Mouse (Mus musculus) midbrain, embryonic 16.5 days (tissue): ENCODE measurements at regions not wholly inside any gene's neighbourhood (a gene's known extent, or its start where the extent isn't known, plus 50 kb on each side); places are given as distances from the start of the nearest gene placed in this dataset.

Experiments used
- ATAC-seq: fragments of 200-750 bp; cut with Nextera tagmentation; 2 replicates; pipeline ENCODE4 v1.8.0; 2017; ENCODE audit warnings: moderate TSS enrichment
- H3K27ac ChIP-seq: fragments of 300-500 bp; sonication (generic); 2 replicates; pipeline ENCODE4 v1.5.1; 2014; ENCODE audit warnings: mild to moderate bottlenecking, low read length, mixed read lengths
- H3K27me3 ChIP-seq: fragments of 300-500 bp; sonication (generic); 2 replicates; pipeline ENCODE4 v1.6.1; 2014; ENCODE audit warnings: low read depth, low read length, mixed read lengths; ENCODE audit not compliant: control insufficient read depth, insufficient read depth
- H3K36me3 ChIP-seq: fragments of 300-500 bp; sonication (generic); 2 replicates; pipeline ENCODE4 v1.6.1; 2014; ENCODE audit warnings: mild to moderate bottlenecking, low read length, moderate library complexity, mixed read lengths; ENCODE audit not compliant: control insufficient read depth, insufficient read depth
- H3K4me1 ChIP-seq: fragments of 300-500 bp; sonication (generic); 2 replicates; pipeline ENCODE4 v1.6.1; 2014; ENCODE audit warnings: mild to moderate bottlenecking, low read length, mixed read lengths; ENCODE audit not compliant: control insufficient read depth, insufficient read depth
- H3K4me2 ChIP-seq: fragments of 300-500 bp; sonication (generic); 2 replicates; pipeline ENCODE4 v1.6.1; 2014; ENCODE audit warnings: mild to moderate bottlenecking, low read length, mixed read lengths
- H3K4me3 ChIP-seq: fragments of 300-500 bp; sonication (generic); 2 replicates; pipeline ENCODE4 v1.5.1; 2014; ENCODE audit warnings: low read depth, mild to moderate bottlenecking, low read length, moderate library complexity, mixed read lengths
- H3K9ac ChIP-seq: fragments of 300-500 bp; sonication (generic); 2 replicates; pipeline ENCODE4 v1.6.1; 2014; ENCODE audit warnings: low read depth, low read length, mixed read lengths
- H3K9me3 ChIP-seq: fragments of 300-500 bp; sonication (generic); replicated peaks from 2 replicates; pipeline ENCODE4 v1.6.1; 2014; ENCODE audit warnings: mild to moderate bottlenecking, low read length, mixed read lengths; ENCODE audit not compliant: control insufficient read depth, poor library complexity, severe bottlenecking
- WGBS: fragments of 180-500 bp; shearing (Covaris S2); extraction: QIAGEN DNeasy Blood & Tissue Kit; methylation state at CpG from one replicate; pipeline ENCODE4 v1.1.7; 2014; 5-methylcytosine and 5-hydroxymethylcytosine counted together

DNA sequence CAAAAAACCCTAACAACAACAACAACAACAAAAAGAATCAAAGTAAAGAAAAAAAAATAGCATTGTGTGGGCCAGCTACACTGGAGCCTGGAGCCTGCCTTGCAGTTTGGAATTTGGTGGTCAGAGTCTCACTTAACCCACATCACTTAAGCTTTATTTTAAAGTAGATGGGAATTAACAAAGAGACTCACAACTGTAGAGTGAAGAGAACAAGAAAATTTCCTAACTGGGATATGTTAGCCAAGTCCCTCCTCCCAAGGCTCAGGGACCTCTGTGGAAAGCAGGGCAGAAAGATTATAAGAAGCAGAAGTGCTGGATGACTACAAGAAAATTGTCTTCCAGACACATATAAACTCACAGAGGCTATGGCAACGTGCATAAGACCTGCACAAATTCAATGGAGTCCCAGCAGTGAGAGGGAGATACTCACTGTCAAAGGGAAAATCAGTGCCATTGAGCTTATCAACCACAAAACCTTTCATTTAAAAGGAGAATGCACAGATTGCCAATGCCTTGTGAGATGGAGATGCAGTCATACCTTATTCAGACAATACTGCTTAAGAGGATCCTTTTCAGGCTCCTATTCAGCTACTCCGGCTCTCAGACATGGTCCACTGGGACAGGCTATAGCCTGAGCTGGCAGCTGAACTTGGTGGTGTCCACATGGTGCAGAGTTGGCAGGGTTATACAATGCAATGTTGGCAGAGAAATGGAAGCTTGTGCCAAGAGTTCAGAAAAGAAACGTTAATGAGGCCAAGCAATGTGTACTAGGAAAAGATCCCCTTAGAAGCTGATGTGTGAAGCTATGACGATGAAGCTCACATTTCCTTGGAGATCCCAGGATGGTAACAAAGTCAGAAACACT is 154.4 kb downstream of the Cxxc4 start:
- no peak overlapping the region for H3K4me2 ChIP-seq
- no peaks in the 10 kb centered on the region for H3K36me3 ChIP-seq
- no peak overlapping the region for H3K4me3 ChIP-seq
- 64% methylated on average over 4 of the region's 4 CpGs for WGBS
- H3K9me3 ChIP-seq, result 0 out of 2 replicates have a peak, but pooled peaks cover 3% of the 10 kb centered on the region
- no peak overlapping the region for H3K27ac ChIP-seq
- no peaks in the 10 kb centered on the region for H3K27me3 ChIP-seq
- no peaks in the 10 kb centered on the region for H3K4me1 ChIP-seq
- no peak overlapping the region for H3K9ac ChIP-seq
- peak; percentile 94 for ATAC-seq

DNA sequence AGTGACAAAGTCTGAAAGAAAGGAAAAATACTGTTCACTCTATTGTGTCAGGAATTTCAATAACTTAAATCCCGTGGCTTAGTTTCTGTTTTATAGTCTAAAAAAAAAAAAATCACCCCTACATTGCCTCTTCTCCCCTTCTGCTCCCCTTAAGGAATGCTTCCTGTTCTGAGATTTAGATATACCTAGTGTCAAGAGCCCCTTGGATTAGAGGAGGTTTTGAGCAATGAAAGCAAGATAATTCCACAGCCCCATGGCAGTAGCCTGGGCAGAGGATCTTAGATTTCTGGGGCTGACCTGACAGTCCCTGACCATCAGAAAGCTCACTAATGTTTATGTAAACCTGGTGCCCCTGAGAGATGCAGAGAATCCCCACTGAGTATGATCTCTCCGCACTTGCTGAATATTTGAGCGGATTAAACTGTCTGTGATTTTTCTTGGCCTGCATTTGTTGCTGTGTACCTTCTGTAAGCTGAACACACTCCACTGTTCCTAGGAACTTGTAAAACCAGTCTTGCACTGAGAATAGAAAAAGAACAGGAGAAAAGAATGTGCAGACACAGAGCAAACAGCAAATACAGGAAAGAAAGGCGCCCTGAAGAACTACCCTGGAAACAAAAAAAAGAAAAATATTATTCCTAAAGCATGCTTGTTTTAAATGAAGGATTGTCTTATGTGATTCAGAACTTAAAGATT is 164.3 kb downstream of the Cxxc4 start:
- no peak overlapping the region for H3K9ac ChIP-seq

GRCm38 (mm10) chr3:134415606-134416328 is 179.5 kb downstream of the Cxxc4 start:
- 64% methylated on average over 17 of the region's 17 CpGs for WGBS

More for the DNA sequence above, 164.3 kb downstream of the Cxxc4 start:
- no peak overlapping the region for H3K4me3 ChIP-seq
- H3K4me1 ChIP-seq, result no peaks in the 10 kb centered on the region
- no peak overlapping the region for H3K4me2 ChIP-seq
- no peaks in the 10 kb centered on the region for H3K27me3 ChIP-seq
- no peak for ATAC-seq
- no peak overlapping the region for H3K27ac ChIP-seq
- no peaks in the 10 kb centered on the region for H3K9me3 ChIP-seq
- 27% methylated on average over 4 of the region's 4 CpGs for WGBS
- H3K36me3 ChIP-seq, result no peaks in the 10 kb centered on the region

GRCm38 (mm10) chr3:134427633-134428032 is 191.3 kb downstream of the Cxxc4 start:
- H3K4me2 ChIP-seq, result no peak overlapping the region
- H3K27me3 ChIP-seq, result no peaks in the 10 kb centered on the region
- H3K4me1 ChIP-seq, result no peaks in the 10 kb centered on the region
- 83% methylated on average over 3 of the region's 3 CpGs for WGBS
- H3K36me3 ChIP-seq, result no peaks in the 10 kb centered on the region
- H3K9ac ChIP-seq, result no peak overlapping the region
- no peak overlapping the region for H3K27ac ChIP-seq
- no peak overlapping the region for H3K4me3 ChIP-seq
- H3K9me3 ChIP-seq, result no peaks in the 10 kb centered on the region
- no peak for ATAC-seq

More at GRCm38 (mm10) chr3:134415606-134416328, 179.5 kb downstream of the Cxxc4 start:
- H3K4me1 ChIP-seq, result no peaks in the 10 kb centered on the region; the same call in 1 of the 2 replicates
- H3K27me3 ChIP-seq, result no peaks in the 10 kb centered on the region
- ATAC-seq, result 0 out of 2 replicates have a peak, but pooled peaks have one; percentile 39
- H3K4me3 ChIP-seq, result no peak overlapping the region
- no peak overlapping the region for H3K27ac ChIP-seq
- H3K9ac ChIP-seq, result no peak overlapping the region
- no peaks in the 10 kb centered on the region for H3K36me3 ChIP-seq
- H3K4me2 ChIP-seq, result no peak overlapping the region
- H3K9me3 ChIP-seq, result no peaks in the 10 kb centered on the region

DNA sequence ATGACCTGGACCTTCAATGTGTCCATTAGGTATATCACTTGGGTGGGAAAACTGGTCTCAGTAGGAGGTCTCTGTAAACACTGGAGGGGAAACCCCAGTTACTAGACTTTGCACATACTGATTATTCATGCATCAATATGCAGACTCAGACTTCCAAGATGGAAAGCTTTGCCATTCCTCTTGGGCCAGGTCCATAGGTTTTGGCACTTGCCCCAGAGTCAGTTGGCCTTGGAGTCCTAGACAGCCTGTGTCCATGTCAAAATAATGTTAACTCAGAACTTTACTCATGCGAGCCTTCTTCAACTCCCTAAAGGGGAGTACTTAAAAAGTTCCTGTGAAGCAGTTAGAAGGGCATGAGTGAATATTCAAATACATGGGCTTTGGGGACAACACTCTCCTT is 230.3 kb downstream of the Cxxc4 start:
- WGBS, result 87% methylated on average over 1 of the region's 1 CpGs
- Histone ChIP-seq H3K4me1 (no peaks in the 10 kb centered on the region), H3K27ac (no peak overlapping the region), H3K4me2 (no peak overlapping the region), H3K9me3 (no peaks in the 10 kb centered on the region), H3K36me3 (no peaks in the 10 kb centered on the region), H3K9ac (no peak overlapping the region), H3K4me3 (no peak overlapping the region), H3K27me3 (no peaks in the 10 kb centered on the region)
- no peak for ATAC-seq

DNA sequence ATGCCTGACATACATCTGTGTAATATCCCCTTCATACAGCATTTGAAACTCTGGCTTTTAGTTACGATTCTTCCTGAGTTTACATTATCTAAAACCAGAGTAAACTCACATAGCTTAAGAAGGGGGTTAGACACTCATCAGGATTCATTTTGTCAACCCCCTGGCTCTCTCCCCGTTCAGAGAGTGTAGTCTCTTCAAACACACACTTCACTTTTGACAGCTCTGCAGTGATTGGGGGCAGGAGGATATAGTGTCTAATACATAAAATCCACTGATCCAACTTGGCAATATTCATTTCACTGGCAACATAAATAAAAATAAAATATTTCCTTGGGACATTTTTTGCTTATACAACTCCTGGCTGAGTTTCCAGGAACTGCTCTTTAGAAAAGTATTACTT is 251.0 kb downstream of the Cxxc4 start:
- no peaks in the 10 kb centered on the region for H3K27me3 ChIP-seq
- no peaks in the 10 kb centered on the region for H3K9me3 ChIP-seq
- no peak overlapping the region for H3K4me2 ChIP-seq
- H3K4me3 ChIP-seq, result no peak overlapping the region
- WGBS, result 57% methylated on average over 2 of the region's 2 CpGs
- H3K9ac ChIP-seq, result no peak overlapping the region
- H3K27ac ChIP-seq, result no peak overlapping the region
- no peaks in the 10 kb centered on the region for H3K4me1 ChIP-seq
- no peak for ATAC-seq
- H3K36me3 ChIP-seq, result no peaks in the 10 kb centered on the region

DNA sequence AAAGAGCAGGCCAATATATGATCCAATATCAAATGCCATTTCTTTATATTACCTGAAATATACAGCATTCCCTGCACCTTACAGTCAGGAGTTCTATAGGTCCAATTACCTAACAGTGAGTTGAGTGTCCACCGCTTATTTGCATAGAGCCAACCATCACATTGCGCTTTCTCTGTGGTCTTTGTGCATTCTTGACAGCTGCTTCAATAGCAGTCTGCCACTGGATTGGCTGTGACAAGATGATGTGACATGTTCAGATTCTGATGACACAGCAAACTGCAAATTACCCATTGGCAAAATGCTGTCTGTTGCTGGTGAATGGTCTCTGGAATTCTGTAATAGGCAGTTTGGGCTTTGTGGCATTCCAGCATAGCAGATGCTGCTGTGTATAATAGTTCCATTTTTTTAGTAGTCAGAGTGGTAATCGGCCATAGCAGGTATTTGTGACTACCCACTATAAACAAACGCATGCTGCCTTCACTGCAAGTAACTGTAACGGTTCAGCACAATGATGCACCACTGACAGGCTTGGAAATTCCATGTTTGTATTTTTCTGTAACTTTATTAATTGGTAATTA is 253.8 kb downstream of the Cxxc4 start:
- H3K9ac ChIP-seq, result no peak overlapping the region
- no peak overlapping the region for H3K4me2 ChIP-seq
- no peaks in the 10 kb centered on the region for H3K36me3 ChIP-seq
- no peak overlapping the region for H3K4me3 ChIP-seq
- H3K27me3 ChIP-seq, result no peaks in the 10 kb centered on the region
- H3K4me1 ChIP-seq, result no peaks in the 10 kb centered on the region
- peak; percentile 68; the same call in 1 of the 2 replicates for ATAC-seq
- no peaks in the 10 kb centered on the region for H3K9me3 ChIP-seq
- H3K27ac ChIP-seq, result no peak overlapping the region
- 64% methylated on average over 5 of the region's 5 CpGs for WGBS

DNA sequence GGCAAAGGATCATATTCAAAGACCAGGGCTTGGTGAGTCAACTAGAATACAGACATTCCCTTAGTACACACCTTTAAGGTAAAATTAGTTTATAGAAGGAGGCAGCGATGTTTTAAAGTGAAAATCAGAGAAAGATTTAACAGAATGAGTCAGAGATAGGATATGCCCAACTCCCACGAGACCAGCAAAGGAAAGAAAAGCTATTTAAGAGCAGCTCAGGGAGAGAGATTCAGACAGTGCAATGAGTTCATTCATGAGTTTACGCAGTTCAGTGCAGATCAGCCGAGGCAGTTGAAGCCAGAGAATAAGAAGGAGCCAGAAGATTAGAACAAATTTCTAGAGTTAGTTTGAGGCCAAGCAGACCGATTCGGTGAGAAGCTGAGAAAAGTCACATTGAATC is 273.4 kb downstream of the Cxxc4 start:
- Histone ChIP-seq H3K27me3 (no peaks in the 10 kb centered on the region), H3K36me3 (no peaks in the 10 kb centered on the region)
- ATAC-seq, result no peak

More for the DNA sequence above, 273.4 kb downstream of the Cxxc4 start:
- Histone ChIP-seq H3K4me2 (no peak overlapping the region), H3K27ac (no peak overlapping the region), H3K9me3 (0 out of 2 replicates have a peak, but pooled peaks cover 3% of the 10 kb centered on the region), H3K4me1 (no peaks in the 10 kb centered on the region), H3K4me3 (no peak overlapping the region), H3K9ac (no peak overlapping the region)
- 75% methylated on average over 6 of the region's 6 CpGs for WGBS
